ENCODE assay signal across 8 mouse cellular contexts in genomic region chr11:96849681-96850467, GRCm38 (mm10). TPM values are rescaled to one million over a fixed set of nuclear protein-coding genes. Genes with fewer than 3 reads are reported as not detected.
DNase-seq lines count a peak whose midpoint lies in the region; ATAC-seq and TF ChIP-seq lines count a peak whose summit lies in the region.

Gene Copz2, plus strand, starts transcription at chr11:96849870.

- DNase-seq in MEL (ENCODE audit: low read depth, low spot score) = peak; percentile 34
- DNase-seq in gastrocnemius, postnatal 25 days = peak; percentile 57
- no peak for DNase-seq in hindbrain, postnatal 0 days (ENCODE audit: low spot score)

- TF ChIP-seq EP300 in MEL (IDR thresholded peaks at IDR 0.05; ENCODE audit: low read depth in 1 of 2, low read length in 2 of 2) = no peak

- H3K79me2 ChIP-seq in MEL (ENCODE audit: control insufficient read depth, insufficient read depth, low read length, poor library complexity) = no peaks in the 10 kb centered on the region

- H3K27me3 ChIP-seq in MEL (ENCODE audit: control insufficient read depth in 1 of 2, insufficient read depth in 2 of 2, low read length in 2 of 2) = peaks cover 2 to 6% of the 10 kb centered on the region in 2 experiments; a peak in 3 of 4 replicates
- no peaks in the 10 kb centered on the region for H3K27me3 ChIP-seq in hindbrain, postnatal 0 days (ENCODE audit: insufficient read depth, low read length)
- H3K27me3 ChIP-seq in liver, embryonic 15.5 days = peaks cover 45% of the 10 kb centered on the region
- no peaks in the 10 kb centered on the region for H3K27me3 ChIP-seq in neural tube, embryonic 14.5 days (ENCODE audit: control insufficient read depth, insufficient read depth, low read length)

- no peaks in the 10 kb centered on the region; a peak in 1 of 4 replicates for H3K4me1 ChIP-seq in MEL (ENCODE audit: control insufficient read depth in 1 of 2, insufficient read depth in 2 of 2, low read length in 2 of 2)
- no peaks in the 10 kb centered on the region for H3K4me1 ChIP-seq in bone marrow, adult 2 months (ENCODE audit: control insufficient read depth, insufficient read depth, low read length)
- no peaks in the 10 kb centered on the region for H3K4me1 ChIP-seq in hindbrain, postnatal 0 days (ENCODE audit: insufficient read depth, low read length)
- H3K4me1 ChIP-seq in liver, embryonic 15.5 days (replicated peaks) = peaks cover 12% of the 10 kb centered on the region
- 0 out of 2 replicates have a peak, but pooled peaks cover 6% of the 10 kb centered on the region for H3K4me1 ChIP-seq in neural tube, embryonic 14.5 days (ENCODE audit: control insufficient read depth, insufficient read depth, low read length)

- H3K4me2 ChIP-seq in hindbrain, postnatal 0 days (ENCODE audit: low read depth, low read length) = peak within 1 kb of the TSS; percentile 75
- peak within 1 kb of the TSS; percentile 69 for H3K4me2 ChIP-seq in liver, embryonic 15.5 days
- H3K4me2 ChIP-seq in neural tube, embryonic 14.5 days (ENCODE audit: low read depth, low read length) = peak within 1 kb of the TSS; percentile 60

- TF ChIP-seq RAD21 in MEL (IDR thresholded peaks at IDR 0.05; ENCODE audit: low read depth, low read length) = no peak

- no peak for TF ChIP-seq POLR2A in MEL (IDR thresholded peaks at IDR 0.05; ENCODE audit: control insufficient read depth in 1 of 2, insufficient read depth in 1 of 2, low read depth in 1 of 2, low read length in 2 of 2, poor library complexity in 1 of 2)
- TF ChIP-seq POLR2A in bone marrow, adult 2 months (IDR thresholded peaks at IDR 0.05; ENCODE audit: borderline replicate concordance, control insufficient read depth, low read depth, low read length) = no peak

- H3K4me3 ChIP-seq in MEL (ENCODE audit: control insufficient read depth in 1 of 2, insufficient read depth in 1 of 2, low read depth in 2 of 2, low read length in 2 of 2) = peak within 1 kb of the TSS; percentile 56 to 61
- peak within 1 kb of the TSS; percentile 29 for H3K4me3 ChIP-seq in bone marrow, adult 2 months (replicated peaks; ENCODE audit: control insufficient read depth, low read depth, low read length)
- peak within 1 kb of the TSS; percentile 39 for H3K4me3 ChIP-seq in hindbrain, postnatal 0 days (ENCODE audit: low read length)
- H3K4me3 ChIP-seq in liver, embryonic 15.5 days (replicated peaks) = peak within 1 kb of the TSS; percentile 58
- peak within 1 kb of the TSS; percentile 31 for H3K4me3 ChIP-seq in neural tube, embryonic 14.5 days (ENCODE audit: low read depth, low read length)

- under 1% methylated on average over 54 of the region's 60 CpGs for WGBS in bone marrow, adult 2 months
- 2% methylated on average over 56 of the region's 60 CpGs for WGBS in hindbrain, postnatal 0 days
- 2% methylated on average over 53 of the region's 60 CpGs for WGBS in liver, embryonic 15.5 days (ENCODE audit: insufficient replicate concordance)
- 2% methylated on average over 56 of the region's 60 CpGs for WGBS in neural tube, embryonic 14.5 days

- H3K9ac ChIP-seq in MEL (ENCODE audit: control insufficient read depth, low read depth, low read length, poor library complexity, severe bottlenecking) = peak within 1 kb of the TSS; percentile 57
- H3K9ac ChIP-seq in hindbrain, postnatal 0 days (replicated peaks; ENCODE audit: low read length) = peak within 1 kb of the TSS; percentile 10; the same call in 1 of the 2 replicates
- H3K9ac ChIP-seq in liver, embryonic 15.5 days = peak within 1 kb of the TSS; percentile 45; the same call in 1 of the 2 replicates
- H3K9ac ChIP-seq in neural tube, embryonic 14.5 days (replicated peaks; ENCODE audit: low read depth, low read length) = peak within 1 kb of the TSS; percentile 37

- H3K36me3 ChIP-seq in MEL (ENCODE audit: control insufficient read depth in 1 of 2, insufficient read depth in 2 of 2, low read length in 2 of 2) = no peaks in the 10 kb centered on the region
- no peaks in the 10 kb centered on the region for H3K36me3 ChIP-seq in hindbrain, postnatal 0 days (ENCODE audit: insufficient read depth, low read length)
- H3K36me3 ChIP-seq in liver, embryonic 15.5 days (replicated peaks) = no peaks in the 10 kb centered on the region
- H3K36me3 ChIP-seq in neural tube, embryonic 14.5 days (ENCODE audit: control insufficient read depth, insufficient read depth, low read length) = no peaks in the 10 kb centered on the region

- no peaks in the 10 kb centered on the region for H3K9me3 ChIP-seq in MEL (replicated peaks; ENCODE audit: insufficient read depth, low read length)
- H3K9me3 ChIP-seq in hindbrain, postnatal 0 days (ENCODE audit: low read length) = no peaks in the 10 kb centered on the region
- H3K9me3 ChIP-seq in liver, embryonic 15.5 days (replicated peaks) = no peaks in the 10 kb centered on the region
- H3K9me3 ChIP-seq in neural tube, embryonic 14.5 days (ENCODE audit: control insufficient read depth, low read length) = no peaks in the 10 kb centered on the region

- TF ChIP-seq CTCF in MEL (IDR thresholded peaks at IDR 0.05 in 2 of 3, conservative IDR thresholded peaks at IDR 0.05 in 1 of 3; ENCODE audit: control insufficient read depth in 1 of 3, insufficient read depth in 1 of 3, low read depth in 2 of 3, low read length in 3 of 3, poor library complexity in 1 of 3, severe bottlenecking in 1 of 3) = no peak
- no peak for TF ChIP-seq CTCF in bone marrow, adult 2 months (IDR thresholded peaks at IDR 0.05; ENCODE audit: control insufficient read depth, insufficient read depth, low read length)
- no peak for TF ChIP-seq CTCF in hindbrain, postnatal 0 days (IDR thresholded peaks at IDR 0.05; ENCODE audit: low read depth)

- ATAC-seq in hindbrain, postnatal 0 days = 0 out of 2 replicates have a peak, but pooled peaks have one; percentile 24
- peak; percentile 69 for ATAC-seq in liver, embryonic 15.5 days (ENCODE audit: insufficient read depth)
- ATAC-seq in neural tube, embryonic 14.5 days (ENCODE audit: low read depth) = no peak
- no peak for ATAC-seq in activated CD4-positive, CD25-positive, alpha-beta regulatory T cell, adult 4 months
- ATAC-seq in frontal cortex, adult (ENCODE audit: low TSS enrichment) = no peak

- no peak within 1 kb of the TSS for H3K27ac ChIP-seq in MEL (ENCODE audit: control insufficient read depth, low read depth, low read length)
- H3K27ac ChIP-seq in bone marrow, adult 2 months (ENCODE audit: control insufficient read depth, insufficient read depth, low read depth, low read length, poor library complexity) = no peak within 1 kb of the TSS
- no peak within 1 kb of the TSS for H3K27ac ChIP-seq in hindbrain, postnatal 0 days
- H3K27ac ChIP-seq in liver, embryonic 15.5 days (replicated peaks) = no peak within 1 kb of the TSS
- H3K27ac ChIP-seq in neural tube, embryonic 14.5 days (ENCODE audit: low read depth, low read length) = no peak within 1 kb of the TSS

TF ChIP-seq in MEL, 35 proteins besides CTCF, POLR2A, EP300 and RAD21:
- no peak for TF ChIP-seq USF2 (IDR thresholded peaks at IDR 0.05; ENCODE audit: borderline replicate concordance in 1 of 2, insufficient read depth in 1 of 2, low read depth in 1 of 2, low read length in 2 of 2)

RNA-seq across cellular contexts. Expression of gene Copz2, which starts in this region (rescaled TPM):
- 0.95 and 2.1 TPM in 2 replicates for total RNA-seq in MEL (2012; rRNA removed)
- 1 to 10 TPM in 1 of 2 experiments, not detected in 1; 6.3 TPM for polyA plus RNA-seq in MEL (2012; ENCODE audit: insufficient read depth in 1 of 2, insufficient read length in 2 of 2, low read depth in 1 of 2, low replicate concordance in 2 of 2, missing spikeins in 1 of 2)
- 6.0 and 19.2 TPM in 2 replicates for polyA plus RNA-seq in bone marrow, adult 2 months (2011; ENCODE audit: insufficient read depth, insufficient read length, low replicate concordance, missing spikeins)
- 10 to 100 TPM; 28.2 to 31.1 TPM for total RNA-seq in gastrocnemius, postnatal 25 days (2021)
- 6.3 and 12.6 TPM in 2 replicates for total RNA-seq in hindbrain, postnatal 0 days (2014; rRNA removed)
- polyA plus RNA-seq in hindbrain, postnatal 0 days (2015; fragmentation: Nextera tagmentation; extraction: Ambion mirVana) = 26.4 and 28.1 TPM in 2 replicates
- polyA plus RNA-seq in liver, embryonic 15.5 days (2015; fragmentation: Nextera tagmentation; extraction: Ambion mirVana) = 21.1 and 21.4 TPM in 2 replicates
- polyA plus RNA-seq in neural tube, embryonic 14.5 days (2014; fragmentation: Nextera tagmentation; extraction: Ambion mirVana) = 10.9 and 33.9 TPM in 2 replicates
- not detected for polyA plus RNA-seq in activated CD4-positive, CD25-positive, alpha-beta regulatory T cell, adult 4 months (2017; shearing (Covaris generic))

Comparison
In these comparisons a context has a peak if more than half of its experiments do, and no peak if none do; other contexts are left out.
1. ATAC-seq: peak in hindbrain, postnatal 0 days (single experiment) and liver, embryonic 15.5 days (single experiment); none in neural tube, embryonic 14.5 days (single experiment), activated CD4-positive, CD25-positive, alpha-beta regulatory T cell, adult 4 months (single experiment) and frontal cortex, adult (single experiment).
2. Peak in every context shown above with its lines, with median percentiles within 50 percentile points of each other: H3K4me3 ChIP-seq, H3K9ac ChIP-seq and H3K4me2 ChIP-seq.